Mouse (Mus musculus) heart, embryonic 11.5 days (tissue): ENCODE data around the gene Chrm3. TPM values are rescaled to one million over a fixed set of nuclear protein-coding genes. Genes with fewer than 3 reads are reported as not detected.
"Not testable (repeated sequence)": the region's sequence is repeated elsewhere in the genome, so short reads cannot be mapped to it uniquely, and the experiment has no call there.

Experiments
- ATAC-seq: fragments of 200-750 bp; cut with Nextera tagmentation; replicated peaks from 2 replicates; pipeline ENCODE4 v1.8.0; 2017; ENCODE audit warnings: moderate library complexity; ENCODE audit not compliant: insufficient number of reproducible peaks, low FRiP score, low TSS enrichment
- H3K27ac ChIP-seq: fragments of 300-500 bp; sonication (generic); 2 replicates; pipeline ENCODE4 v1.5.1; 2014; ENCODE audit warnings: mild to moderate bottlenecking, low read depth, low read length
- H3K27me3 ChIP-seq: fragments of 300-500 bp; sonication (generic); 2 replicates; pipeline ENCODE4 v1.6.1; 2014; ENCODE audit warnings: mild to moderate bottlenecking, low read length, mixed read lengths; ENCODE audit not compliant: control insufficient read depth, insufficient read depth
- H3K36me3 ChIP-seq: fragments of 300-500 bp; sonication (generic); 2 replicates; pipeline ENCODE4 v1.6.1; 2014; ENCODE audit warnings: mild to moderate bottlenecking, low read length, moderate library complexity, mixed read lengths; ENCODE audit not compliant: control insufficient read depth, insufficient read depth
- H3K4me1 ChIP-seq: fragments of 300-500 bp; sonication (generic); 2 replicates; pipeline ENCODE4 v1.6.1; 2014; ENCODE audit warnings: low read length; ENCODE audit not compliant: control insufficient read depth, insufficient read depth
- H3K4me2 ChIP-seq: fragments of 300-500 bp; sonication (generic); 2 replicates; pipeline ENCODE4 v1.6.1; 2014; ENCODE audit warnings: mild to moderate bottlenecking, moderate library complexity
- H3K4me3 ChIP-seq: fragments of 300-500 bp; sonication (generic); 2 replicates; pipeline ENCODE4 v1.5.1; 2014; ENCODE audit warnings: low read depth, low read length
- H3K9ac ChIP-seq: fragments of 300-500 bp; sonication (generic); 2 replicates; pipeline ENCODE4 v1.6.1; 2014; ENCODE audit warnings: mild to moderate bottlenecking, low read depth, low read length, moderate library complexity
- H3K9me3 ChIP-seq: fragments of 300-500 bp; sonication (generic); replicated peaks from 2 replicates; pipeline ENCODE4 v1.6.1; 2016; ENCODE audit warnings: low read length; ENCODE audit not compliant: control insufficient read depth
- WGBS: fragments of 180-500 bp; shearing (Covaris S2); extraction: QIAGEN DNeasy Blood & Tissue Kit; methylation state at CpG from one replicate; pipeline ENCODE4 v1.1.7; 2014; ENCODE audit not compliant: insufficient replicate concordance; 5-methylcytosine and 5-hydroxymethylcytosine counted together
- polyA plus RNA-seq: library from polyadenylated mRNA; unstranded; fragments of >200 nt; fragmentation: Nextera tagmentation; extraction: Ambion mirVana; gene quantifications from 2 replicates; pipeline ENCODE4 v1.2.1, GENCODE M21; 2014

Gene Chrm3
- polyA plus RNA-seq, result 0.15 and 0.19 TPM in 2 replicates

- 0 out of 2 replicates have a peak, but pooled peaks cover 3% of the 10 kb centered on the region for H3K4me1 ChIP-seq
- peak within 1 kb of the TSS; percentile 65 for H3K4me3 ChIP-seq
- no peak within 1 kb of the TSS for H3K27ac ChIP-seq
- WGBS, result 5% methylated on average over 18 of the region's 18 CpGs
- H3K9ac ChIP-seq, result peak within 1 kb of the TSS; percentile 56; the same call in 1 of the 2 replicates
- H3K27me3 ChIP-seq, result peaks cover 31% of the 10 kb centered on the region
- no peaks in the 10 kb centered on the region for H3K9me3 ChIP-seq
- H3K4me2 ChIP-seq, result peak within 1 kb of the TSS; percentile 100
- H3K36me3 ChIP-seq, result no peaks in the 10 kb centered on the region
- ATAC-seq, result 0 out of 2 replicates have a peak, but pooled peaks have one; percentile 49
Observed at GRCm38 (mm10) chr13:10360777-10361176, at the start of gene Chrm3. Gene Chrm3, minus strand, starts transcription at chr13:10360847.

GRCm38 (mm10) chr13:10394364-10394763 lies 33.7 kb upstream of the Chrm3 start:
- no peak for ATAC-seq
- no peaks in the 10 kb centered on the region for H3K36me3 ChIP-seq
- 98% methylated on average over 2 of the region's 2 CpGs for WGBS
- H3K4me2 ChIP-seq, result no peak overlapping the region
- no peak overlapping the region for H3K9ac ChIP-seq
- no peak overlapping the region for H3K27ac ChIP-seq
- no peaks in the 10 kb centered on the region for H3K4me1 ChIP-seq
- H3K27me3 ChIP-seq, result no peaks in the 10 kb centered on the region
- H3K9me3 ChIP-seq, result no peaks in the 10 kb centered on the region
- no peak overlapping the region for H3K4me3 ChIP-seq

GRCm38 (mm10) chr13:10375487-10375886 lies 14.8 kb upstream of the Chrm3 start:
- H3K4me3 ChIP-seq, H3K27ac ChIP-seq, H3K4me2 ChIP-seq, H3K9ac ChIP-seq, H3K36me3 ChIP-seq, ATAC-seq, H3K4me1 ChIP-seq, H3K9me3 ChIP-seq, H3K27me3 ChIP-seq: not testable (repeated sequence)

GRCm38 (mm10) chr13:10360199-10360694 lies 400 bp downstream of the Chrm3 start:
- Histone ChIP-seq H3K27ac (no peak overlapping the region), H3K4me1 (0 out of 2 replicates have a peak, but pooled peaks cover 3% of the 10 kb centered on the region), H3K4me2 (peak overlapping the region; percentile 100), H3K9ac (no peak overlapping the region; the same call in 1 of the 2 replicates), H3K27me3 (peaks cover 31% of the 10 kb centered on the region), H3K9me3 (no peaks in the 10 kb centered on the region), H3K4me3 (peak overlapping the region; percentile 65), H3K36me3 (no peaks in the 10 kb centered on the region)
- under 1% methylated on average over 59 of the region's 60 CpGs for WGBS
- no peak; the same call in 1 of the 2 replicates for ATAC-seq

- WGBS, result 4% methylated on average over 26 of the region's 26 CpGs
- ATAC-seq, result no peak
- Histone ChIP-seq H3K4me3 (peak overlapping the region; percentile 65), H3K4me2 (peak overlapping the region; percentile 100), H3K4me1 (0 out of 2 replicates have a peak, but pooled peaks cover 3% of the 10 kb centered on the region), H3K27me3 (peaks cover 31% of the 10 kb centered on the region), H3K9me3 (no peaks in the 10 kb centered on the region), H3K36me3 (no peaks in the 10 kb centered on the region), H3K27ac (no peak overlapping the region), H3K9ac (no peak overlapping the region)
Observed at GRCm38 (mm10) chr13:10359516-10360198, 990 bp downstream of the Chrm3 start.

- WGBS, result 74% methylated on average over 5 of the region's 5 CpGs
- H3K36me3 ChIP-seq, result no peaks in the 10 kb centered on the region
- H3K9ac ChIP-seq, result no peak overlapping the region
- 0 out of 2 replicates have a peak, but pooled peaks cover 1% of the 10 kb centered on the region for H3K4me1 ChIP-seq
- H3K4me2 ChIP-seq, result no peak overlapping the region
- no peak overlapping the region for H3K27ac ChIP-seq
- peaks cover 24% of the 10 kb centered on the region for H3K27me3 ChIP-seq
- H3K9me3 ChIP-seq, result no peaks in the 10 kb centered on the region
- ATAC-seq, result no peak
- no peak overlapping the region for H3K4me3 ChIP-seq
Observed at GRCm38 (mm10) chr13:10355796-10356195, 4.9 kb downstream of the Chrm3 start.

- WGBS, result 50% methylated on average over 2 of the region's 2 CpGs
- no peaks in the 10 kb centered on the region for H3K4me1 ChIP-seq
Observed at GRCm38 (mm10) chr13:10354885-10355575, 5.6 kb downstream of the Chrm3 start.

GRCm38 (mm10) chr13:10352141-10352540 lies 8.5 kb downstream of the Chrm3 start:
- no peak overlapping the region for H3K27ac ChIP-seq
- H3K4me1 ChIP-seq, result no peaks in the 10 kb centered on the region
- H3K9me3 ChIP-seq, result no peaks in the 10 kb centered on the region
- no peak overlapping the region for H3K4me3 ChIP-seq
- H3K9ac ChIP-seq, result no peak overlapping the region
- H3K36me3 ChIP-seq, result no peaks in the 10 kb centered on the region
- H3K27me3 ChIP-seq, result no peaks in the 10 kb centered on the region
- WGBS, result 65% methylated on average over 1 of the region's 1 CpGs
- no peak for ATAC-seq
- H3K4me2 ChIP-seq, result no peak overlapping the region

More at GRCm38 (mm10) chr13:10354885-10355575, 5.6 kb downstream of the Chrm3 start:
- no peaks in the 10 kb centered on the region for H3K36me3 ChIP-seq
- peaks cover 16% of the 10 kb centered on the region for H3K27me3 ChIP-seq
- no peak overlapping the region for H3K4me3 ChIP-seq
- ATAC-seq, result no peak
- no peak overlapping the region for H3K4me2 ChIP-seq
- H3K9me3 ChIP-seq, result no peaks in the 10 kb centered on the region
- H3K27ac ChIP-seq, result no peak overlapping the region
- H3K9ac ChIP-seq, result no peak overlapping the region
